ENCODE assay signal across 11 mouse cellular contexts in the genomic region with DNA sequence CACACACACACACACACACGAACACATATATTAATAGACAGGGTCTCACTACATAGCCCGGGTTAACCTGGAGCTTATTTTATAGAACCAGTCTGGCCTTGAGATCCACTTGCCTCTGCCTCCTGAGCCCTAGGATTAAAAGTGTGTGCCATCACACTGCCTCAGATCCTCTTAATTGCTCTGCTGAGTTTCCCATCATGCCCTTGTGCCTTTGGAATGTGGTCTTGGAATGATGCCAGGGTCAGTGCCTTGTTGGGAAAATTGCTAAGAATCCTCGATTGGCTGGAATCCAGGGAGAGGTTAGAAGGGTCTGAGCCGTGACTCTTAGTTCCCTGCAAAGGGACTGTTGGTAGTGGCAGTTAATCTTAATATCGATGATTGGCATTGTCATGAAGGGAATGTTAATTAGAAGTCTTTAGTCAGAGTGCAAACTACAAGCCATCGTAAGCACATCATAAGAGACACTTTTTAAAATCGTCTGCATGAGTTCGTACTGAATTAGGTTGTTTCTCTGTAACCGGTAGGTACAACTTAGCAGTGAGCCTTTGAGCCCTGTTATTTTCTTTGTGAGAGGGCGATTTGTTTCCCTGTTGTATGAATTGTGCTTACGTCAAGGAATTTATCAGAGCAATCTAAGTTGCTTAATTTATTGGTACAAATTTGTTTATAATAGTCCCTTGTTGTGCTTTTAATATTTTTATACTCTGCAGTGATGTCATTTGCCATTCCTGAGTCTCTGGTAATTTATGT.
DNase-seq lines count a peak whose midpoint lies in the region; ATAC-seq lines count a peak whose summit lies in the region.
"Had no signal": no experiment of that assay in that cellular context is flagged by ENCODE, and none has a peak within 500 bp of the region (broad histone marks: within the 10 kb centered on the region; RNA-seq: fewer than 3 reads in every experiment).

No protein-coding gene starts in this region.

- no peak overlapping the region for H3K27ac ChIP-seq in forebrain, embryonic 12.5 days
- H3K27ac ChIP-seq in forebrain, embryonic 15.5 days (replicated peaks): no peak overlapping the region
- H3K27ac ChIP-seq in midbrain, embryonic 14.5 days (replicated peaks; ENCODE audit: low read depth, low read length): no peak overlapping the region
- no peak overlapping the region for H3K27ac ChIP-seq in midbrain, embryonic 13.5 days
- H3K27ac ChIP-seq: embryonic facial prominence, embryonic 12.5 days; liver, embryonic 14.5 days; stomach, embryonic 15.5 days had no signal

- 57% methylated on average over 11 of the region's 11 CpGs for WGBS in forebrain, embryonic 12.5 days
- 37% methylated on average over 11 of the region's 11 CpGs for WGBS in forebrain, embryonic 15.5 days
- 70% methylated on average over 11 of the region's 11 CpGs for WGBS in midbrain, embryonic 14.5 days
- 71% methylated on average over 11 of the region's 11 CpGs for WGBS in midbrain, embryonic 13.5 days

- H3K9me3 ChIP-seq in forebrain, embryonic 12.5 days: no peaks in the 10 kb centered on the region
- no peaks in the 10 kb centered on the region for H3K9me3 ChIP-seq in forebrain, embryonic 15.5 days
- H3K9me3 ChIP-seq in midbrain, embryonic 14.5 days (ENCODE audit: control insufficient read depth, low read length): no peaks in the 10 kb centered on the region
- H3K9me3 ChIP-seq in midbrain, embryonic 13.5 days: no peaks in the 10 kb centered on the region
- H3K9me3 ChIP-seq: embryonic facial prominence, embryonic 12.5 days; stomach, embryonic 15.5 days had no signal

- H3K4me1 ChIP-seq in forebrain, embryonic 12.5 days: peaks cover 14% of the 10 kb centered on the region
- H3K4me1 ChIP-seq in forebrain, embryonic 15.5 days: peaks cover 25% of the 10 kb centered on the region
- peaks cover 13% of the 10 kb centered on the region for H3K4me1 ChIP-seq in midbrain, embryonic 14.5 days (ENCODE audit: control insufficient read depth, insufficient read depth, low read length)
- H3K4me1 ChIP-seq in midbrain, embryonic 13.5 days (replicated peaks): peaks cover 17% of the 10 kb centered on the region

- ATAC-seq in forebrain, embryonic 12.5 days (ENCODE audit: low FRiP score): peak; percentile 61
- no peak for ATAC-seq in forebrain, embryonic 15.5 days (replicated peaks)
- no peak for ATAC-seq in midbrain, embryonic 14.5 days (ENCODE audit: low FRiP score, low TSS enrichment)
- no peak for ATAC-seq in midbrain, embryonic 13.5 days
- no peak for ATAC-seq in granulocyte monocyte progenitor cell, adult 5-6 weeks (replicated peaks; ENCODE audit: poor library complexity, severe bottlenecking)

- H3K36me3 ChIP-seq in forebrain, embryonic 12.5 days (replicated peaks): no peaks in the 10 kb centered on the region
- H3K36me3 ChIP-seq in forebrain, embryonic 15.5 days: no peaks in the 10 kb centered on the region
- no peaks in the 10 kb centered on the region for H3K36me3 ChIP-seq in midbrain, embryonic 14.5 days (ENCODE audit: control insufficient read depth, insufficient read depth, low read length)
- no peaks in the 10 kb centered on the region for H3K36me3 ChIP-seq in midbrain, embryonic 13.5 days
- H3K36me3 ChIP-seq: embryonic facial prominence, embryonic 12.5 days; stomach, embryonic 15.5 days had no signal

- intact Hi-C loops in left cerebral cortex, postnatal 4 days (cut with DNase I): no loop called here

- H3K9ac ChIP-seq in forebrain, embryonic 12.5 days: no peak overlapping the region
- H3K9ac ChIP-seq in forebrain, embryonic 15.5 days (replicated peaks): no peak overlapping the region
- no peak overlapping the region for H3K9ac ChIP-seq in midbrain, embryonic 14.5 days (replicated peaks; ENCODE audit: low read length)
- no peak overlapping the region for H3K9ac ChIP-seq in midbrain, embryonic 13.5 days (replicated peaks)
- H3K9ac ChIP-seq: embryonic facial prominence, embryonic 12.5 days; liver, embryonic 14.5 days; stomach, embryonic 15.5 days had no signal

- no peak overlapping the region for H3K4me3 ChIP-seq in forebrain, embryonic 12.5 days (replicated peaks)
- no peak overlapping the region for H3K4me3 ChIP-seq in forebrain, embryonic 15.5 days
- H3K4me3 ChIP-seq in midbrain, embryonic 14.5 days (replicated peaks; ENCODE audit: low read depth, low read length): no peak overlapping the region
- H3K4me3 ChIP-seq in midbrain, embryonic 13.5 days (replicated peaks): no peak overlapping the region
- H3K4me3 ChIP-seq: embryonic facial prominence, embryonic 12.5 days; stomach, embryonic 15.5 days had no signal

- H3K27me3 ChIP-seq in forebrain, embryonic 12.5 days: no peaks in the 10 kb centered on the region; the same call in 1 of the 2 replicates
- H3K27me3 ChIP-seq in forebrain, embryonic 15.5 days: no peaks in the 10 kb centered on the region
- no peaks in the 10 kb centered on the region for H3K27me3 ChIP-seq in midbrain, embryonic 14.5 days (ENCODE audit: control insufficient read depth, insufficient read depth, low read length)
- no peaks in the 10 kb centered on the region for H3K27me3 ChIP-seq in midbrain, embryonic 13.5 days
- H3K27me3 ChIP-seq: embryonic facial prominence, embryonic 12.5 days; stomach, embryonic 15.5 days had no signal

- DNase-seq in midbrain, embryonic 14.5 days: peak; percentile 71
- peak; percentile 55 to 64 for DNase-seq in kidney, postnatal 25 days
- peak; percentile 8 for DNase-seq in yolk sac, embryonic 10.5 days (ENCODE audit: low spot score)
- DNase-seq in left cerebral cortex, postnatal 4 days: no peak

- H3K4me2 ChIP-seq in forebrain, embryonic 12.5 days: no peak overlapping the region
- no peak overlapping the region for H3K4me2 ChIP-seq in forebrain, embryonic 15.5 days (replicated peaks)
- H3K4me2 ChIP-seq in midbrain, embryonic 14.5 days (ENCODE audit: low read length): no peak overlapping the region
- no peak overlapping the region for H3K4me2 ChIP-seq in midbrain, embryonic 13.5 days (replicated peaks)
- H3K4me2 ChIP-seq: embryonic facial prominence, embryonic 12.5 days; stomach, embryonic 15.5 days had no signal
